Mouse (Mus musculus) hindbrain, embryonic 14.5 days (tissue): ENCODE measurements at regions not wholly inside any gene's neighbourhood (a gene's known extent, or its start where the extent isn't known, plus 50 kb on each side); places are given as distances from the start of the nearest gene placed in this dataset.

ENCODE experiments used
- ATAC-seq: fragments of 200-750 bp; cut with Nextera tagmentation; 2 replicates; pipeline ENCODE4 v1.8.0; 2017; ENCODE audit warnings: moderate number of reproducible peaks, mild to moderate bottlenecking, moderate TSS enrichment, moderate library complexity; ENCODE audit not compliant: low FRiP score
- DNase-seq: peaks from one replicate; pipeline ENCODE4 v3.0.0-alpha.2; 2015; ENCODE audit warnings: low spot score
- H3K27ac ChIP-seq: fragments of 300-500 bp; sonication (generic); 2 replicates; pipeline ENCODE4 v1.5.1; 2014; ENCODE audit warnings: mild to moderate bottlenecking, moderate library complexity
- H3K27me3 ChIP-seq: fragments of 300-500 bp; sonication (generic); 2 replicates; pipeline ENCODE4 v1.6.1; 2014; ENCODE audit warnings: mild to moderate bottlenecking, low read length, mixed read lengths; ENCODE audit not compliant: control insufficient read depth, insufficient read depth
- H3K36me3 ChIP-seq: fragments of 300-500 bp; sonication (generic); replicated peaks from 2 replicates; pipeline ENCODE4 v1.6.1; 2014; ENCODE audit not compliant: control insufficient read depth, insufficient read depth
- H3K4me1 ChIP-seq: fragments of 300-500 bp; sonication (generic); replicated peaks from 2 replicates; pipeline ENCODE4 v1.6.1; 2014; ENCODE audit warnings: antibody characterized with exemption, low read length, mixed read lengths; ENCODE audit not compliant: control insufficient read depth, insufficient read depth
- H3K4me2 ChIP-seq: fragments of 300-500 bp; sonication (generic); replicated peaks from 2 replicates; pipeline ENCODE4 v1.6.1; 2014; ENCODE audit warnings: mild to moderate bottlenecking, moderate library complexity
- H3K4me3 ChIP-seq: fragments of 300-500 bp; sonication (generic); replicated peaks from 2 replicates; pipeline ENCODE4 v1.5.1; 2014; ENCODE audit warnings: mild to moderate bottlenecking, low read length
- H3K9ac ChIP-seq: fragments of 300-500 bp; sonication (generic); 2 replicates; pipeline ENCODE4 v1.6.1; 2014
- H3K9me3 ChIP-seq: fragments of 300-500 bp; sonication (generic); 2 replicates; pipeline ENCODE4 v1.6.1; 2016; ENCODE audit warnings: low read length; ENCODE audit not compliant: control insufficient read depth
- WGBS: fragments of 180-500 bp; shearing (Covaris S2); extraction: QIAGEN DNeasy Blood & Tissue Kit; methylation state at CpG from one replicate; pipeline ENCODE4 v1.1.7; 2014; 5-methylcytosine and 5-hydroxymethylcytosine counted together

DNA sequence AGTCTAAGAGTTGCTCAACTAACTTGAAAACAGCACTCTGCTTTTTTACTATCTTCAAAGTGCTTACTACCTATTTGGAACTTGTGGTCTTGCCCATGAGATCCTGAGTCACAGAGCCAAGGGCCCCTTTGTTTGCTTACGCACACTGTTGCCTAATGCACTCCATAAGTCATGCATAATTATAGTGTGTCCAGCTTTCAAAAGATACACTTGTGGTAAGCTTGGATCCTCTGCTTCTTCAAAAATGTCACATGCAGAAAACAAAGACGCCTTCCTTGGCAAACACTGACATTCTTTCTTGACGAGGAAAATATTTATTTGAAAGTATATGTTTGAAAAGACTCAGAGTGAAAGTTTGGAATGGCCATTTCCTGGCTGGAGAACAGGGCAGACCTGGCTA is 2082.3 kb downstream of the 4930444P10Rik start:
- Histone ChIP-seq H3K9me3 (no peaks in the 10 kb centered on the region), H3K27me3 (no peaks in the 10 kb centered on the region), H3K9ac (no peak overlapping the region), H3K4me3 (no peak overlapping the region), H3K4me1 (no peaks in the 10 kb centered on the region), H3K27ac (no peak overlapping the region), H3K4me2 (no peak overlapping the region), H3K36me3 (no peaks in the 10 kb centered on the region)
- no peak for ATAC-seq
- no peak for DNase-seq
- 84% methylated on average over 3 of the region's 3 CpGs for WGBS

DNA sequence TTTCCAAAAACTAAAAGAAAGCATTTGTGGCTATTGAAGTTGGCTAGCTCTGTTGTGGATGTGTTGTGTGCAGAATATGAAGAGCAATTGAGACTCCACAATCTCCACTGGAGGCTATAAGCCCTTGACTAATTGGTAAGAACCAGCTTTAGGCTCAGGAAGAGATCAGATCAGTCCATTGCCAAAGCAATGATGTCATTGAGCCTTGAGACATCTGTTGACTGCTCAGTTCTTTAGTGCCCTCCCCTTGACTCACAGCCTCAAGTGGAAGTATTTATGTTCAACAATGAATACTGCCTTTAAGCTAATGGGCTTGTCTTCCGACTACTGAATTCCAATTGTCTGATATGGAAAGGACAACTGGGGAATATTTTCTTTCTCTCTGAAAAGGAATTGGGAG is 2090.6 kb downstream of the 4930444P10Rik start:
- no peaks in the 10 kb centered on the region for H3K9me3 ChIP-seq
- H3K4me3 ChIP-seq, result no peak overlapping the region
- H3K9ac ChIP-seq, result no peak overlapping the region
- WGBS, result 64% methylated on average over 1 of the region's 1 CpGs
- DNase-seq, result no peak
- no peak for ATAC-seq
- no peaks in the 10 kb centered on the region for H3K4me1 ChIP-seq
- no peak overlapping the region for H3K27ac ChIP-seq
- no peaks in the 10 kb centered on the region for H3K27me3 ChIP-seq
- no peak overlapping the region for H3K4me2 ChIP-seq
- H3K36me3 ChIP-seq, result no peaks in the 10 kb centered on the region

DNA sequence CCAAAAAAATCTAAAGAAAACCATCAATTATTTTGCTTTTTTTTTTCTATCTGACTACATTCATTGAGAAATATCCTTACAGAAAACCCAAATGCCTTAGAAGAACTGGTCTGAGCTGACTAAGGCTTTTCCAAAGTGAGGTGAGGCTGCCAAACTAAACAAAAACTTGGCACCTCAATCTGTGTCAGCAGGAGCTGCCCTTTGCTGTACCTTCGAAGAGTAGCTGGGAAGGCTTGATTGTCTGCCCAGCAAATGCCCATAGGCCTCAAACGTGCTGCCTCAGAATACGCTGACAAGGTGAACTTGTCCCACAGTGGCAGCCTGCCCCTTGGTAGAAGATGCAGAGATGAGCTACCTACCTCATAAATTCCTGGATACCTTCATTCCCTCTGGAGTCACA is 2091.7 kb downstream of the 4930444P10Rik start:
- Histone ChIP-seq H3K9me3 (no peaks in the 10 kb centered on the region), H3K4me1 (no peaks in the 10 kb centered on the region), H3K27ac (no peak overlapping the region), H3K4me3 (no peak overlapping the region), H3K9ac (no peak overlapping the region), H3K4me2 (no peak overlapping the region), H3K36me3 (no peaks in the 10 kb centered on the region), H3K27me3 (no peaks in the 10 kb centered on the region)
- no peak for DNase-seq
- WGBS, result 50% methylated on average over 3 of the region's 3 CpGs
- no peak for ATAC-seq

- H3K4me3 ChIP-seq, result no peak overlapping the region
- no peak overlapping the region for H3K27ac ChIP-seq
- no peaks in the 10 kb centered on the region for H3K36me3 ChIP-seq
- DNase-seq (no peak), ATAC-seq (no peak)
- no peaks in the 10 kb centered on the region for H3K27me3 ChIP-seq
- H3K4me2 ChIP-seq, result no peak overlapping the region
- no peaks in the 10 kb centered on the region for H3K4me1 ChIP-seq
- WGBS, result 64% methylated on average over 3 of the region's 3 CpGs
- H3K9me3 ChIP-seq, result no peaks in the 10 kb centered on the region
- H3K9ac ChIP-seq, result no peak overlapping the region
Observed at GRCm38 (mm10) chr1:14000605-14001395, 2092.3 kb downstream of the 4930444P10Rik start.

DNA sequence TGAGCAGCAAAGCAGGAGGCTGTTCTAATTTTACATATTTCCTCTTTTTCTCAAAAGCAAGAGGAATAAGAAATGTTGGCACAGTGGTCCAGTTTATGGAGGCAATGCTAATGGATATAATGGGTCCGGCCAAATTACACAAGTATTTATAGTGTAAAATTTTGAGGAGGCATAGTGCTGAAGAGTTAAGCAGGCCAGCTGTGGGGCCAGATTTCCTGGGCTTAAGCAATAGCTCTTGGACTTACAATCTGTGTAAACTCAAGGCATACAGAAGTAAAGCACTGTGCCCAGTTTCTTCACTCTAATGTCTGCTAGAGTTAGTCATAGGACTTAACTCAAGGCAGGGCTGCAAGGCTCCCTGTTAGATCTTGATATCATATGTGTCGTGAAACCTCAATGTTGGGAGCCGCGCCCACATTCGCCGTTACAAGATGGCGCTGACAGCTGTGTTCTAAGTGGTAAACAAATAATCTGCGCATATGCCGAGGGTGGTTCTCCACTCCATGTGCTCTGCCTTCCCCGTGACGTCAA is 2094.9 kb downstream of the 4930444P10Rik start:
- DNase-seq (no peak), ATAC-seq (no peak)
- no peak overlapping the region for H3K4me2 ChIP-seq
- no peak overlapping the region for H3K9ac ChIP-seq
- 99% methylated on average over 7 of the region's 11 CpGs for whole genome bisulfite sequencing
- no peaks in the 10 kb centered on the region for H3K9me3 ChIP-seq
- H3K36me3 ChIP-seq, result no peaks in the 10 kb centered on the region
- H3K4me1 ChIP-seq, result no peaks in the 10 kb centered on the region
- H3K27me3 ChIP-seq, result no peaks in the 10 kb centered on the region
- no peak overlapping the region for H3K4me3 ChIP-seq
- no peak overlapping the region for H3K27ac ChIP-seq

- Histone ChIP-seq H3K4me2 (no peak overlapping the region), H3K4me3 (no peak overlapping the region), H3K27ac (no peak overlapping the region), H3K9me3 (no peaks in the 10 kb centered on the region), H3K4me1 (peaks cover 4% of the 10 kb centered on the region; the same call in 1 of the 2 replicates), H3K36me3 (no peaks in the 10 kb centered on the region), H3K27me3 (no peaks in the 10 kb centered on the region), H3K9ac (no peak overlapping the region)
- ATAC-seq (no peak), DNase-seq (no peak)
- 91% methylated on average over 9 of the region's 9 CpGs for WGBS
Observed at GRCm38 (mm10) chr1:13993825-13994509, 2099.2 kb downstream of the 4930444P10Rik start.

DNA sequence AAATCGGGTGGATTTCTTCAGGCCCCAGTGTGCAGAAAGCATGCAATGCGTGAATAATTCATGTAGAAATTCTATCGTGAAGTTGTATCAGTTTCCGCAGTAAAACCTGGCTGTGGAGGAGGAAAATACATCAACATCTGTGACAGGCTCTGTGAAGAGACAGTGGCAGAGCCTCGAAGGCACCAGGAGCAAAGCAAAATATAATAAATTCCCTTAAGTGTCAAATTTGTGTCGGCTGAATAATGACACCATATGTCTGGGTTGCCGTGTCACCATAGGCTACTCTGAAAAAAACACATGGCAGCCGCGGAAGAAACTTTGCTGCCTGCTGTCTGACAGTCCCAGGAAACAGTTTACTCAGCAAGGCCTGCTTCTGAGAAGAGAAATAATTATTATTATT is 2100.1 kb downstream of the 4930444P10Rik start:
- no peak overlapping the region for H3K9ac ChIP-seq
- H3K27ac ChIP-seq, result no peak overlapping the region
- 0 out of 2 replicates have a peak overlapping the region, but pooled peaks have one; percentile 6 for H3K4me2 ChIP-seq
- ATAC-seq, result peak; percentile 69
- H3K4me3 ChIP-seq, result no peak overlapping the region
- H3K27me3 ChIP-seq, result no peaks in the 10 kb centered on the region
- DNase-seq, result peak; percentile 40
- H3K4me1 ChIP-seq, result peaks cover 4% of the 10 kb centered on the region; the same call in 1 of the 2 replicates
- WGBS, result 26% methylated on average over 9 of the region's 9 CpGs
- H3K9me3 ChIP-seq, result no peaks in the 10 kb centered on the region
- no peaks in the 10 kb centered on the region for H3K36me3 ChIP-seq

DNA sequence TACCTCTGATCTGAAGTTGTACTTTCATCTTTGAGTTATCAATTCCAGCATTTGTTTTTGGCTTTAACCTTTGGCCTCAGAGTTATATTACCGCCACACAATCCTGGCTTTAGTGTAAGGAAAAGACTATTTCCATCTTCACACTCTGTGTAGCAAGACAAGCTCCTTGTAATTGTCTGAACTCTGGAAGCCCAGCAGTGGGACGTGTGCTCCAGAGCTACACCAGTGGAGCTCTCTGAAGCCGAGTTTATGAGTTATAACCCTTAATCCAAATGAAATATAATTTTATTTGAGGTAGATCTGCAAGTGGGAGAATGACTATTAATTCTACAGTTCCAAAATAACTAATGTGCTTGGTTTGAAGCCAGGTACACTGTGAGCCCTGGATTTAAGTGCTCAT is 2103.8 kb downstream of the 4930444P10Rik start:
- peaks cover 4% of the 10 kb centered on the region; the same call in 1 of the 2 replicates for H3K4me1 ChIP-seq
- H3K27me3 ChIP-seq, result no peaks in the 10 kb centered on the region
- H3K9ac ChIP-seq, result no peak overlapping the region
- no peaks in the 10 kb centered on the region for H3K36me3 ChIP-seq
- ATAC-seq (no peak), DNase-seq (no peak)
- H3K27ac ChIP-seq, result no peak overlapping the region
- no peaks in the 10 kb centered on the region for H3K9me3 ChIP-seq
- no peak overlapping the region for H3K4me3 ChIP-seq
- H3K4me2 ChIP-seq, result no peak overlapping the region
- WGBS, result 78% methylated on average over 3 of the region's 3 CpGs

DNA sequence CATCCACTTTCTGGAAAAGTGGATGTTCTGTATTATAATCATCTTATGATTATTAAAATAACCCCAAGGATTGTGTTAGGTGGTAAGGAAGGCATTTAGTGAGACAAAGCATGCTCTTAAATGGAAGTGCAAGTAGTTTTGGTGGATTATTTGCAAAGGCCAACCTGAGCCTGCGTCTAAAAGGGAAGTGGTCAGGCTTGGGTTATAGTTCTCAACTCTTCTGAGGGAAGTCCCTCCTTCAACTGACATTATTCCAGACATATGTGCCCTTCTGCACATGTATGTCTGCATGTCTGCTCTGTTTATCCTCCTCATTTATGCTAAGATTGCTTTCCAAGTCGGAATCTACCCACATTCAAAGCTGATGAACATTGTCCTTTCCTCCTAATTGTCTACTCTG is 2108.3 kb downstream of the 4930444P10Rik start:
- DNase-seq, result no peak
- Histone ChIP-seq H3K4me1 (no peaks in the 10 kb centered on the region), H3K27me3 (no peaks in the 10 kb centered on the region), H3K4me2 (no peak overlapping the region), H3K36me3 (no peaks in the 10 kb centered on the region), H3K9ac (no peak overlapping the region), H3K4me3 (no peak overlapping the region), H3K9me3 (no peaks in the 10 kb centered on the region), H3K27ac (no peak overlapping the region)
- 95% methylated on average over 2 of the region's 2 CpGs for WGBS
- ATAC-seq, result no peak
